Mouse (Mus musculus) left cerebral cortex, postnatal 36 days (tissue): ENCODE measurements around the gene Grid1. TPM values are rescaled to one million over a fixed set of nuclear protein-coding genes. Genes with fewer than 3 reads are reported as not detected.

Experiments
- DNase-seq, 2 experiments: peaks; one replicate each; pipeline ENCODE4 v3.0.0; 2021 to 2022; ENCODE audit warnings: low spot score in 2 of 2, mixed read lengths in 1 of 2
- intact Hi-C: fragments of 180-260 bp; cut with DNase I; formaldehyde crosslinking; loops from one replicate; pipeline ENCODE4 v1.15.1; 2025
- total RNA-seq, 2 experiments: library from RNA; stranded (reverse); gene quantifications; 2 replicates each; pipeline ENCODE4 v1.2.3; 2021

Grid1 gene
- total RNA-seq, 2 experiments from 2014 or later = 52.0 to 52.3 TPM

DNA sequence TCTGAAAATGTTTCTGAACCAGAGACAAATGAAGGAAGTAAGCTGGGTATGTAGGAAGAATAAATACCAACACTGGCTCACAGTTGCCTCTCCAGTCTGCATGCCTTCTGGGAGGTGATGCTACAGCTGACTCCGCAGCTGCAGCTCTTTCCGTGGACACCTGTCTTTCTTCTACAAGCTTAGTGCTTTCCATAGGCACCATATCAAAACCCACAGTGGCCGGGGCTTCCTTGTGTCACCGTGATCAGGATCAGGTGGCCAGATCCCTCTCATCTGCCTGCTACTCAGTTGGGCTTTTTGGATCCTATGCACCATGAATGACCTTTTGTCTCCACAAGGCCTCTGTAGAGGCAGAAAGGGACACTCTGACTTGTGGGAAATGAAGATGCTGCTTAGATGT lies 272.7 kb downstream of the Grid1 start:
- DNase-seq = no peak
- intact Hi-C loops = no loop called here

DNA sequence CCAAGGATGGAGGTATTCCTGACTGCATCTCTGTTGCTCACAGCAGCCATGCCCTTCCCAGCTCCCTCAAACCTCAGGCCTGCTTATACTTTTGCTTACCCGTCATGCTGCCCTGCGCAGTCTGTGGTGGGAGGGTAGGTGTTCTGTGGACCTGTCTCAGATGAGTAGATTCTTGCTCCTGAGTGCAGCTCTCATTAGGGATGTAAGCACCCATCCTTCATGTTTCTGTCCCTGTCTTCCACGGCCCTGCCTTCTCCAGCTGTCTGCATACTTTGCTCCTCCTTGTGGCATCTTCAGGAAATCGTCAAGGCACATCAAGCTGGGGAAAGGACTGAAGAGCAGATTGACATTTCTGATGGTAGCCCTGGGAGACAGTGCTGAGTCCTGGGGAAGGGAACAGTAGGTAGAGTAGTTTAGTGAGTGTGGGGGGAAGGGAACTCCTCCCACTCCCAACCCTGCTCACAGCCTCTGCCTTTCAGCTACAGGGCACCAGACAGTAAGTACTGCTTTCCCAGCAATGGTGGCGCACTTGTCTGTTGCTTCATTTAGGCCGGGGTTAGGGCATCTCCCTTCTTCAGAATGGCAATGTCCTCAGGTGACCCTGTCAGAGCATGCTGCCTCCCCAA lies 273.8 kb downstream of the Grid1 start:
- intact Hi-C loops = no loop called here
- DNase-seq = no peak

DNA sequence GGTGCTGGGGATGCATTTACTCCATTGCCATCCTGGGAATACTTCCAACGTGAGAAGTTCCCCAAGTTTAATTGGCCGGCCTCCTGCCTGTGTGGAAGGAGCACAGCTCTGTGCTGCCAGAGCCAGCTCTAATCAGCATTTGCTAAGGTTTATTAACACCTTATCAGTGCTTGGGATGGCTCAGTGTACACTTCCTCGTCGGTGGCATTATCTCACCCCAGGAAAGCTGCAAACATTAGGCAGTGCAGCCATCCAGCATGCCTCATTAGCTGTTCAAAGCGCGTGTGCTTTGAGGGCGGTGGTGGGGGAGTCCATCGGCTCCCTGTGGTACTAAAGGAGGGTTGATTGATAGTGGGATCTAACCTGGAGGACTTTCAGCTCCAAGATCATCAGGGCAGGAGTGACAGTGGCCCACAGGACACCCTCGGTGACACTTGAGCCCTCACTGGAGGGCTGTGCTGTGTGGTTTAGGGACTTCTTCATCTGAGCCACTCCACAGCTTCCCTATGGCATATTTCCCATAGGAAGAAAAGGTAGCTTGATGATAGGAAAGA lies 275.7 kb downstream of the Grid1 start:
- intact Hi-C loops = no loop called here
- no peak for DNase-seq

DNA sequence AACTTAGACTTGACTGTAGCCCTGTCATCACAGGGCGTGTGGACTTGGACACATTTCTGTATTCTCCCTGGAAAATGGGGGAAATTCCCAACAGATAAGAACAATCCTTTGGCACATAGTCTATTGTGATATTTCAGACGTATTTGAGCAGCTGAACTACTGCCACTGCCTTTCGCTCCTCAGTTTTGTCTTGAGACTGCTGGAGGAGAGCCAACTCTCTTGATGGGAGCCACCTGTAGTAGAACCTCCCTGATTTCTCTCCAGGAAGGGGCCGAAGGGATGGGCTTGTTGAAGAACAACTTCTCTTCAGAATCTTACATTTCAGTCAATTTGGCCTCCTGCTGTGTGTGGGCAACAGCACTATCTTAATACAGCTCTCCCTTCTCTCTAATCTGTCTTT lies 276.2 kb downstream of the Grid1 start:
- intact Hi-C loops = no loop called here

DNA sequence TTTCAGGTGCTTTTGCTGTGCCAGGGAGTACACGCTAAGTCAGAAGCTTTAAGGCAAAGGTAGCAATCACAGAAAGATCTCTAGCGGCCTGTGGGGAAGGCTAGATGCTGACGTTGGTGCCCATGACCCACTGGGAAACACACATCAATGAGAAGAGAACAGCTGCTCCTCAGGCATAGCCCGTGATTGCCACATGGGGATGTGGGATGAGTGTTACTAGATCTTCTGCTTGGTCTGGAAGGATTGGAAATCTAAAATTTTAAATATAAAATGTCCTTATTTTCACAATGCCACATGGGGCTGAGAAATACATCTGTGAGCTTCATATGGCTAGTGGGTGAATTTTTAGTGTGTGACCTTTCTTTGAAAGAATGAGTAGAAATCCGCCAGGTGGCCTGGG lies 277.3 kb downstream of the Grid1 start:
- peak in 1 of 2 experiments; percentile 25 for DNase-seq
- intact Hi-C loops = no loop called here

More for the DNA sequence above, 276.2 kb downstream of the Grid1 start:
- no peak for DNase-seq

DNA sequence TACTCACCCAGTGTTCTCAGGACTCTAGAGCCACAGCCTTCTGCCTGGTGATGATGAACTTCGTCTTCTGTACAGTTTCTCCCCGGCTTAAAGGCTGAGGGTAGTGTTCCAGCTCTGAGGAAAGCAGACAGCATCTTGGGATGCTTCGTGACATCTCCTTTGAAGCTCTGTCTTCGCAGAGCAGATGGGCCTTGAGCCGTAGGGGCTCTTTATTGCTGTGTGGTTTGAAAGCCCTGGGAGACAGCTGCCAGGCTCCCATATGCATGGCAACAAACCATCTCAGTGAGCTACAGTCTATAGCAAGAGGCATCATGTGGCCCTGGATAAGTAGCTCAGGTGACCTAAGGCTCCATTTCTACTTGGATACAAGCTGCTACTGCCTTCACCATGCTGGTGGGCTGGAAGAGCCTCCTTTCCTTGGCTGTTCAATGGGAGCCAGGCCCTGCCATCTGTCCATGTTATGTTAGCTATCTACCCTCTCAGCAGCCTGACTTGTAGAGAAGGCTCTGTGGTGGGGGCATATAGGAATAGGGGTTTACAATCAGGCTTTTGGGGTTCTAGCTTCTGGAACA lies 283.8 kb downstream of the Grid1 start:
- intact Hi-C loops = no loop called here
- DNase-seq = no peak

DNA sequence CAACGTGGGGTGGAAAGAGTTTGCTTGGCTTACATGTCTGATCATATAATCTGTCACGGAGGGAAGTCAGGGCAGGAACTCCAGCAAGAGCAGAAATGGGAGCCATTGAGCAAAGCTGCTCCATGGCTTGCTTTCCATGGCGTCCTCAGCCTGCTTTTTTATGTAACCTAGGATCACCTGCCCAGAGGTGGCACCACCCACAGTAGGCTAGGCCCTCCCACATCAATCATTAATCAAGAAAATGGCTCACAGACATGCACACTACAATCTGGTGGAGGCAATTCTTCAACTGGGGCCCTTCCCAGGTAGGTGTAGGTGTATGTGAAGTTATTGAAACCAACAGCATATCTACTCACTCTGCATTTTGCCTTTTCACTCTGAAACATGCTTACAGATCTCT lies 287.7 kb downstream of the Grid1 start:
- intact Hi-C loops = no loop called here

DNA sequence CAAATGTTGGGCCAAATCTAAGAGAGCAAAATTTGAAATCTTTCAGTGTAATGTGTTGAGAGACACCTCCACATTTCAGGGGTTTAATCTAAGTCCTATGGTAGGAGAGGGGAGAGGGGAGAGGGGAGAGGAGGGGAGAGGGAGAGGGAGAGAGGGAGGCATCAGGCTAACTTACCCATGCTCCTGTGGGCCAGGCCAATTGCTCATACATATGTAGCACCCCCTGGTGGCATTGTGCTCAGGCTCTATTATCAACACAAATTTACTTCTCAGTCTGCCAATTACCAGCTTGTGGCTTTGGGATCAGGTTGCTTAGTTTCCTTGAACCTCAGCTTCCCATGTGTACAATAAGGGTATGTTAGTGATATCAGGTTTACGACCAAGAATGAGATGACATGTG lies 291.0 kb downstream of the Grid1 start:
- DNase-seq = no peak
- intact Hi-C loops = loop anchor here (5.0 kb wide), 1 partner anchor 289 kb away; the partner anchor contains the start of gene Grid1

More for the DNA sequence above, 287.7 kb downstream of the Grid1 start:
- DNase-seq = no peak

DNA sequence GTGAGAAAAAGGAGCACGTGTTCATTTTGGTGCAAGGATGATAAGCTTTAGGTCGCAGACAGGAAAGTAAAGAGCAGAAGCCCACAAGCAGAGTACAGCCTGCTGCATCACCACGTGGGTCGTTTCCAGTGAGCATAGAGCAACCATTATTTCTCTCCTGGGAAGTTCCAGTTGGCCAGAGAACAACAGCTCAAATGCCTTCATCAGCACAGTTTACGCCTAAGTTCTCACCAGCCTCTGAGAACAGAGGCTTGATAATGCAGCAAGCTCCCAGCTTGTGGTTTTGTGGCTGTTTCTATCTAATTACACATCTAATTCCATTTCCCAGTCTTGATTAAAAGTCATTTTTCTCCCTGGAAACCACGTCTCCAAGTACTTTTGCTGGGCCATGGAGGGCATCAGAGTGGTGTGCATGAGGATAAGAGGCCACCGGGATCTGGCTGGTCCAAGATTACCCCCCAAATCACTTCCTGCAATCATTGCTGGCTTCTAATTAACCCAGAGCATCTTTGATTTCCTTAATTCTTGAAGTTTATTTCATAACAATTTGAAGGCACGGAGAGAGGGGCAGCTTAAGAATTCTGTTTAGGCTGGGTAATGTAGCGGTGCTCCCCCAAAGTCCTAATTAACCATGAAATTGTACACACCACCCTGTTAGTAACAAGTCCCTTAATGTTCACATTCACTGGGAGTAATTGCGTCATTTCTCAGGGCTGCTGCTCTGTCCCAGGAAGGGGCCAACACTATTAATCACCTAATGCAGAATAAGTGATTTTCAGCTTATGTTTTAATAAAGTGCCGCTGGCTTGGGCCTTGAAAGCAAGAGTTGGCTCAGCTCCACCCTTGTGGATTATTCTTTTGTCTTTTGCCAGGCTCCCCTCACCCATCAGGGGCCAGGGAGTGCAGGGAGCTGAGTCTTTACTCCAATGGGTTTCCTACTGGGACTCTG lies 292.7 kb downstream of the Grid1 start:
- no peak for DNase-seq
- intact Hi-C loops = loop anchor here (5.0 kb wide), 1 partner anchor 290 kb away; the partner anchor contains the start of gene Grid1

DNA sequence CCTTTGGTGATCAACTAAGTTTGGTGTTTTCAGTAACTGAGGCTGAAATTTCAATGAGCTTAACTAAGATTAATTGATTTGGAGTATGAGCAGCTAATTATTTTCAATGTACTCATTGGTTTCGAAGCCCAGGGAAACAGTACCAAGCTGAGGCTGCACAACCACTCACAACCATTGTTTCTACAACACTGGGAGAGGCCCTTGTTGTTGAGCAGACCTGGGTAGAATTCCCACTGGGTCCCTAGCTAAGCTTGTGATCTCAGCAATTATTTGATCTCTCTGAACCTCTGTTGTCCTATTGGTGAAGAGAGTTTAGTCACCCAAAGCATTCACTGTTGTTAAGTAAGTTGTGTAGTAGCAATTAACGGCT lies 293.4 kb downstream of the Grid1 start:
- DNase-seq = no peak
- intact Hi-C loops = loop anchor here (5.0 kb wide), 1 partner anchor 291 kb away; the partner anchor contains the start of gene Grid1

DNA sequence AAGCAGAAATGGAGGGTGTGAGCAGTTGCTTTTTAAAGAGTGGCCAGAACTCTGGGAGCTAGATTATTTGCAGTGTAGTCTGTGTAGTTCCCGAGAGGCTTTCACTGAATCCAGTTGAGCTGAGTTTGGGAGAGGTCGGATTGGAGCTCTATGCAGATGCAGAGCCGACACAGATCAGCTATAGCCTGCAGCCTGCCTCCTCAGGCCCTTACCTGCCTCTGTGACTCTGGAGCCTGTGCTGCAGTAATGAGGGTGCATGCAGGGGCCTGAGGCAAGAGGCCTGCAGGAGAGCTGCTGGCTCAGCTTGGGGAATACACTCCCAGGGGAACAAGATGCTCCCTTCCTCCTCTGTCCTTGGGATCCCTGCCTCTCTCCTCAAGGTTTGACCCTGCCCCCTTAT lies 296.0 kb downstream of the Grid1 start:
- intact Hi-C loops = no loop called here
- no peak for DNase-seq

DNA sequence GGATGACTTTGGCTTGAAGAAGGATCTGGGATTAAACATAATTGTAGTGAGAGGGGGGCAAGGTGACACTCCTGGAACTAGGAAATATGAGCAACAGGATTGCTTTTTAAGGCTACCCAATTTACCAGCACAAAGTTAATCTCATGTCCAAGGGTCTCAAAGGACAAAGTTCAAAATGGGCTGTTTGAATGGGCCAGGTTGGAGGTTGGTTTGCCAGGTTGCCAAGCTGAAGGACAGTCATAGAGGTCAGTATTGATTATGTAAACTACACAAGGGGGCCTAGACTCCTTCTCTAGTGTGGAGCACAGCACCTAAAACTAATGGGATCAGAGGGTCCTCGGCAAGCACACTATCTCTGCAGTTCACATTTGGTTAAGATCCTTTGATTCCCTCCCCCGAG lies 300.2 kb downstream of the Grid1 start:
- intact Hi-C loops = no loop called here

DNA sequence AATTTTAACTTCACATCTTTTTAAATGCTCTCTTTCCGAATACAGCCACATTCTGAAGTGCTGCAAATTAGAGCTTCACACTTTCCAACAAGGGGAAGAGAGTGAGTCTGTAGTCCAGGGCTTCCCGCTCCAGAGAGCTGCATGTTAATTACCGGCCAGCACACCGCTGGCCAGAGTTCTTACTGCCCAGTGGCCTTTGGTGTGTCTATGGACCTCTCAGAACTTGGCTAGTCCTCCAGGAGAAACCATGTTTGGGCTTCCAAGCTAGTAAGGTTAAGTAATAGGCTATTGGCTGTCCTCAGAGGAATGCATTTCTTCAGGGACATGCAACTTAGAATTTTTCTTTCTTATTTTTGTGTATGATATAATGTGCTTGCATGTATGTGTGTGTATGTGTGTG lies 301.0 kb downstream of the Grid1 start:
- intact Hi-C loops = no loop called here
- DNase-seq = no peak

More for the DNA sequence above, 300.2 kb downstream of the Grid1 start:
- no peak for DNase-seq

DNA sequence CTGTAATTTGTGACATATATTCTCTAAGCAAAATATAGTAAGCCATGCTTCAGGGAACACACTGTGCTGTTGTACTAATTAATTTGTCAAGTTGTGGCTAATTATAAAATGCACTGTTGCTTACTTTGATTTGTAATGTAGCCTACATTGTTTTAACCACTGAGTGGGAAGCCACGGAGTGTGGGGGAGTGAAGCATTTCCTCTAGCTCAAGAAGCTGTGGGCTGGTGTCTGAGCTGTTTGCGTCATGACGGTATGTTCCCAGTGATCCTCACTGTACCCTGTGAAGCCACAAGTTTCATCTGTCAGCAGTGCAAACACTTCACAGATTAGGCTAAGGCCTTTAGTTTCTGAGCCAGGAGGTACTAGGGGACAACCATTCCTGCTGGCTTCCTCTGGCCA lies 302.2 kb downstream of the Grid1 start:
- DNase-seq = peak; percentile 44 to 55
- intact Hi-C loops = no loop called here

DNA sequence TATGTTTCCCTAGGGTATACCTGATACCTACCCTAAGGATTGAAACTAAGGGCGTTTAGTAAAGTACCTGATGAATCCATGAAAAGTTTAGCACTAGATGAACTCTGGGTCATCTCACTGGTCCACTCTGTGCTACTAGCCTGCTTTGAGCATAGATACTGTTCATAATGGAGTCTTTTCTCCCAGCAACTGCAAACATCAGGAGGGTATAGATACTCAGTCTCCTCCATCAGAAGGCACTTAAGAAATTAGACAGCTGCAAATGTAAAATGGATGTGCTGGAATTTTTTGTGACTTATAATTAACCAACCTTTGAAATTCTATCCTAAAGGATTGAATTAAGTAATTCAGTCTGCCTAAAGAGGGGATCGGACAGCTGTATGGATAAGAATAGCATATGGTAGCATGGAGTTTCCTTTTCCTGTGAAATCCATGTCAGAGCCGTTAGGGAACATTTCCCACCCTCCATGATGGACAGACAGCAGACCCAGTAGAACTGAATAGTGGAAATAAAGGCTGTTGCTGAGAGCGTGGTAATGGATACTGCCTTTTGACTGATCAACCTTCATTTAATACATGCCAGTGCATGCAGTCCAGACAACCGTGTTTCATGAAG lies 303.5 kb downstream of the Grid1 start:
- intact Hi-C loops = no loop called here
- DNase-seq = no peak

DNA sequence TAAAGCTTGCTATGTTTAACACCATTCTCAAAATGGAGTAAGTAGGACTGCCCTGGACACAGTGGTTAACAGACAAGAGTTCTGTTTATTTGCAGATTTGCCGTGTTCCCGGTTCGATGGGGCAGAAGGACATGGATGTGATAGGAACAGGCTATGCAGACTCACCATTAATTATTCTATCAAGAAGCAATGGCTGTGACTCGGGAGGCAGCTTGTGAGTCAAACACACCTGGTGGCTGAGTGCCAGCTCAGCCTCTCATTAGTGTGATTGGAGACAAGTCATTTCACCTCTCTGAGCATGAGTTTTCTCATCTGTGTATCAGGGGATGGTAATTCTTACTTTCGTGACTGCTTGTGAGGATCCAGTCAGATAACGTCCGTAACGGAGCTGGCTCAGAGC lies 307.7 kb downstream of the Grid1 start:
- intact Hi-C loops = no loop called here
- no peak for DNase-seq

DNA sequence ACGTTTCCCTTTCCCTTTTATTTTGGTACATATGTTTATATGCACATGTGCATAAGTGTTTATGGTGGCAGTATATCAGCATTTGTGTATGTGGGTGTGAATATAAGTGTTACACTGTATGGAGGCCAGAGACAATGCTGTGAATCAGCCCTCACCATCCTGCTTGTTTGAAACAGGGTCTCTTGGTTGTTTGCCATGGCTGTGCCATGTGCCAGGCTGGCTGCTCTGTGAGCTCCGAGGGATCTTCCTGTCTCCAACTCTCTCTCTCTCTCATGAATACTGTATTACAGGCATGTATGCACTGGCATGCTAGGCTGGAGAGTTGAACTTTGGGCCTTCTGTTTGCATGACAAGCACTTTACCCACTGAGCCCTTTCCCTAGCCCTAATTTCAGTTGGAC lies 315.1 kb downstream of the Grid1 start:
- intact Hi-C loops = no loop called here
- no peak for DNase-seq

DNA sequence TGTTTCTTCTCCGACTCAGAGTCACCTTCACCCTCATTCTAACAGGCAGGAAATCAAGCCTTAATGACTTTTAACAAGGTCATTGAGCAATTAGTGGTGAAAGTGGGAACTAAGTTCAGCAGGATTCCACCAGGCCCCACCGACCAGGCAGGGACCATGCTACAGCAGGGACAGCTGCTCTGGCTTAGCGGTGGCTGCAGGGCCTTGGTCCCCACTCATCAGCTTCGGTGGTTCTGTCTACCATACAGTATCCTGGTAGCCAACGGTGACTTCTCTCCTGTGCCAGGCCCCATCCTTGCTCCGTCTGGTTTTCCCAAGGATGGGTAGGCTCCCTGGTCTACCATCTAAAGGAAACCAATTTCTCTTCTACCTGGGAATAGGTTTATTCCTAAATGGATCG lies 318.2 kb downstream of the Grid1 start:
- DNase-seq = no peak
- intact Hi-C loops = no loop called here

DNA sequence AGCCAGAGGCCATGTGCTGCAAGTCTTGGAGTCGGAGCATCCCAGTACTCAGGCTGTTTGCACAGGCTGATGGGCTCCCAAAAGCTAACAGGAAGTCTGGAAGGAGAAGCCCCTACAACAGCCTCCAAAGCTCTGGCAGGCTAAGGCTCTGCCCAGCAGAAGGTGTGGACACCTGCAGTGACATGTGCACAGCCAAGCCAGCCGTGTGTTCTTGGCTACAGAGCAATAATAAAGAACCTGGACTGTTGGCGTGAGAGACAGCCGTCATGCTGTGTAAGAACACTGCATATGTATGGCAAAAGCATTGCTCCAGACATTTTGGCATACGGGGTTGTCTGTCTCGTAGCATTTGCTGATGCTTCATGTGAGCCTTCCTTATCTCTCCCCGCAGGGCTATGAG lies 319.9 kb downstream of the Grid1 start:
- intact Hi-C loops = no loop called here
- DNase-seq = no peak

DNA sequence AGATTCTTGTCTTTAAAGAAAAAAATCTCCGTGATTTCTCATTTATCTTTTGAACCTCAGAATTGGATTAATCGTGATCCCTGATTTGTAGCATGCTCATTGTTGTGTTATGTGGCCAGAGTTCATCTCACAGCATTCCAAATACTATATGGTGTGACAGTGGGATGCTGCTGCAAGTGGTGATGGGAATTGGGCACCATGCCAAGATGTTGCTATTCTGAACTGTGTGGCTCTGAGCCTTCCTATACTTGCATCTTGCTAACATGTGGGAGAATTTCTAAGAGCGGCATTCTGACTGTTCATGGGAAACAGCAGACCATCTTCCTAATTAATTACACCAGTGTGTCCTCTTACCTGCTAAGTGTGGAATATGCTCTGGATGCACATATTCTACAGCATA lies 332.5 kb downstream of the Grid1 start:
- intact Hi-C loops = no loop called here
- no peak for DNase-seq
